Mouse (Mus musculus) pancreas, adult 10 weeks (tissue): ENCODE measurements around the gene Cdkn2aip. TPM values are rescaled to one million over a fixed set of nuclear protein-coding genes. Genes with fewer than 3 reads are reported as not detected.

Source experiments
- polyA plus RNA-seq: library from polyadenylated mRNA; stranded (reverse); fragments of 350-450 nt; fragmentation: Illumina TruSeq; extraction: RNeasy Lipid Tissue Mini Kit (QIAGEN cat#74804); gene quantifications from one replicate; pipeline ENCODE4 v1.2.3, GENCODE M21; 2015; ENCODE audit warnings: low read depth, low replicate concordance; ENCODE audit not compliant: insufficient read depth

The Cdkn2aip gene
- polyA plus RNA-seq, result 1.7 TPM

GRCm38 (mm10) chr8:47713761-47714745, at the start of gene Cdkn2aip:
Cdkn2aip (minus strand) TSS chr8:47713932.

GRCm38 (mm10) chr8:47674777-47675710, 38.7 kb downstream of the Cdkn2aip start, which contains the start of gene Ing2:
Ing2 (minus strand) TSS chr8:47675556.

Other genes with a start within 250 kb of the Cdkn2aip start
- 6.9 TPM for gene Trappc11, start 180.5 kb downstream of the Cdkn2aip start, polyA plus RNA-seq
- gene Rwdd4a, start 180.3 kb downstream of the Cdkn2aip start, polyA plus RNA-seq, result 4.5 TPM
- gene Ing2, start 38.4 kb downstream of the Cdkn2aip start, polyA plus RNA-seq, result 5.2 TPM
- gene Cldn24, start 108.2 kb upstream of the Cdkn2aip start, polyA plus RNA-seq, result not detected
- not detected for gene Cldn22, start 110.5 kb upstream of the Cdkn2aip start, polyA plus RNA-seq